Mouse (Mus musculus) erythroblast, embryonic 14.5 days (primary cell): ENCODE data around the gene Camsap2. TPM values are rescaled to one million over a fixed set of nuclear protein-coding genes. Genes with fewer than 3 reads are reported as not detected.
A peak's percentile ranks its signal among the peaks of the same experiment; 100 is the strongest.

Experiments used
- H3K27me3 ChIP-seq: 2 replicates; pipeline ENCODE4 v1.6.1; 2012; ENCODE audit warnings: inconsistent platforms; ENCODE audit not compliant: control insufficient read depth
- H3K36me3 ChIP-seq: 2 replicates; pipeline ENCODE4 v1.6.1; 2012; ENCODE audit warnings: mild to moderate bottlenecking, inconsistent platforms; ENCODE audit not compliant: control insufficient read depth
- H3K4me1 ChIP-seq: 2 replicates; pipeline ENCODE4 v1.6.1; 2012; ENCODE audit warnings: inconsistent platforms; ENCODE audit not compliant: control insufficient read depth
- H3K4me3 ChIP-seq: replicated peaks from 2 replicates; pipeline ENCODE3; 2012; ENCODE audit warnings: moderate library complexity, mild to moderate bottlenecking, inconsistent platforms
- H3K9me3 ChIP-seq: 2 replicates; pipeline ENCODE4 v1.6.1; 2012; ENCODE audit warnings: low read length, inconsistent platforms, mixed read lengths; ENCODE audit not compliant: control insufficient read depth
- GATA1 ChIP-seq: IDR thresholded peaks from 2 replicates; pipeline ENCODE4 v1.6.1; 2012; ENCODE audit warnings: low read length, inconsistent platforms, mixed read lengths
- TAL1 ChIP-seq: IDR thresholded peaks from 3 replicates; pipeline ENCODE4 v1.6.1; 2012; ENCODE audit warnings: low read length, inconsistent platforms, mixed read lengths
- polyA plus RNA-seq: library from polyadenylated mRNA; stranded (reverse); fragments of >175 nt; gene quantifications from 2 replicates; pipeline ENCODE4 v1.2.3, GENCODE M21; 2012

The Camsap2 gene
- 0.76 and 1.1 TPM in 2 replicates for polyA plus RNA-seq

GRCm38 (mm10) chr1:136345454-136346372, at the start of gene Camsap2:
Gene Camsap2 (minus strand): TSS chr1:136346104.
- H3K36me3 ChIP-seq, result peaks cover 37% of the 10 kb centered on the region
- H3K9me3 ChIP-seq, result no peaks in the 10 kb centered on the region
- TF ChIP-seq TAL1, result no peak
- TF ChIP-seq GATA1, result no peak
- H3K4me1 ChIP-seq, result peaks cover 73% of the 10 kb centered on the region
- peak within 1 kb of the TSS; percentile 70 for H3K4me3 ChIP-seq
- H3K27me3 ChIP-seq, result no peaks in the 10 kb centered on the region

GRCm38 (mm10) chr1:136395073-136395472, 49.2 kb upstream of the Camsap2 start:
- Histone ChIP-seq H3K4me3 (peak overlapping the region; percentile 37), H3K36me3 (no peaks in the 10 kb centered on the region), H3K9me3 (no peaks in the 10 kb centered on the region), H3K4me1 (peaks cover 4% of the 10 kb centered on the region), H3K27me3 (peaks cover 45% of the 10 kb centered on the region)
- TF ChIP-seq TAL1 (no peak), GATA1 (no peak)

GRCm38 (mm10) chr1:136394506-136394905, 48.6 kb upstream of the Camsap2 start:
- no peaks in the 10 kb centered on the region for H3K9me3 ChIP-seq
- no peaks in the 10 kb centered on the region for H3K36me3 ChIP-seq
- TF ChIP-seq GATA1 (no peak), TAL1 (no peak)
- H3K4me1 ChIP-seq, result peaks cover 4% of the 10 kb centered on the region
- peaks cover 45% of the 10 kb centered on the region for H3K27me3 ChIP-seq
- peak overlapping the region; percentile 37 for H3K4me3 ChIP-seq

GRCm38 (mm10) chr1:136386914-136387313, 41.0 kb upstream of the Camsap2 start:
- no peak for TF ChIP-seq TAL1
- TF ChIP-seq GATA1, result no peak
- H3K4me1 ChIP-seq, result no peaks in the 10 kb centered on the region
- H3K27me3 ChIP-seq, result peaks cover 40% of the 10 kb centered on the region
- H3K4me3 ChIP-seq, result no peak overlapping the region
- H3K36me3 ChIP-seq, result no peaks in the 10 kb centered on the region
- no peaks in the 10 kb centered on the region for H3K9me3 ChIP-seq

- H3K36me3 ChIP-seq, result no peaks in the 10 kb centered on the region
- H3K9me3 ChIP-seq, result peaks cover 5% of the 10 kb centered on the region
- TF ChIP-seq GATA1 (no peak), TAL1 (no peak)
- H3K27me3 ChIP-seq, result peaks cover 23% of the 10 kb centered on the region
- H3K4me1 ChIP-seq, result no peaks in the 10 kb centered on the region; the same call in 1 of the 2 replicates
- no peak overlapping the region for H3K4me3 ChIP-seq
These were observed 35.7 kb upstream of the Camsap2 start for GRCm38 (mm10) chr1:136381583-136381982.

GRCm38 (mm10) chr1:136381169-136381568, 35.3 kb upstream of the Camsap2 start:
- Histone ChIP-seq H3K27me3 (peaks cover 23% of the 10 kb centered on the region), H3K36me3 (no peaks in the 10 kb centered on the region), H3K4me3 (no peak overlapping the region), H3K9me3 (peaks cover 5% of the 10 kb centered on the region), H3K4me1 (no peaks in the 10 kb centered on the region; the same call in 1 of the 2 replicates)
- TF ChIP-seq GATA1 (no peak), TAL1 (no peak)

GRCm38 (mm10) chr1:136380606-136381005, 34.7 kb upstream of the Camsap2 start:
- H3K27me3 ChIP-seq, result peaks cover 18% of the 10 kb centered on the region
- no peak for TF ChIP-seq TAL1
- no peak for TF ChIP-seq GATA1
- no peaks in the 10 kb centered on the region; the same call in 1 of the 2 replicates for H3K4me1 ChIP-seq
- H3K36me3 ChIP-seq, result no peaks in the 10 kb centered on the region
- H3K9me3 ChIP-seq, result peaks cover 5% of the 10 kb centered on the region
- H3K4me3 ChIP-seq, result no peak overlapping the region

GRCm38 (mm10) chr1:136380161-136380560, 34.3 kb upstream of the Camsap2 start:
- Histone ChIP-seq H3K27me3 (peaks cover 13% of the 10 kb centered on the region), H3K9me3 (peaks cover 5% of the 10 kb centered on the region), H3K4me3 (no peak overlapping the region), H3K4me1 (no peaks in the 10 kb centered on the region; the same call in 1 of the 2 replicates), H3K36me3 (no peaks in the 10 kb centered on the region)
- no peak for TF ChIP-seq TAL1
- no peak for TF ChIP-seq GATA1

- Histone ChIP-seq H3K4me3 (no peak overlapping the region), H3K36me3 (no peaks in the 10 kb centered on the region), H3K4me1 (no peaks in the 10 kb centered on the region; the same call in 1 of the 2 replicates), H3K9me3 (peaks cover 7% of the 10 kb centered on the region), H3K27me3 (peaks cover 12% of the 10 kb centered on the region)
- TF ChIP-seq TAL1 (no peak), GATA1 (no peak)
These were observed 33.4 kb upstream of the Camsap2 start for GRCm38 (mm10) chr1:136379261-136379660.
